8 mouse cellular contexts compared by ENCODE assay signal in genomic region chr10:26694761-26695160, GRCm38 (mm10). TPM values are rescaled to one million over a fixed set of nuclear protein-coding genes. Genes with fewer than 3 reads are reported as not detected.
DNase-seq lines count a peak whose midpoint lies in the region; ATAC-seq and TF ChIP-seq lines count a peak whose summit lies in the region.

No protein-coding gene starts in this region.

- H3K4me1 ChIP-seq in kidney, postnatal 0 days (replicated peaks; ENCODE audit: insufficient read depth, low read length): no peaks in the 10 kb centered on the region; the same call in 1 of the 2 replicates
- H3K4me1 ChIP-seq in forebrain, embryonic 12.5 days: no peaks in the 10 kb centered on the region
- no peaks in the 10 kb centered on the region for H3K4me1 ChIP-seq in intestine, postnatal 0 days (replicated peaks; ENCODE audit: control insufficient read depth, insufficient read depth, low read length)
- H3K4me1 ChIP-seq in neural tube, embryonic 13.5 days (replicated peaks): peaks cover 6% of the 10 kb centered on the region; the same call in 1 of the 2 replicates

- 77% methylated on average over 2 of the region's 2 CpGs for WGBS in kidney, postnatal 0 days
- WGBS in forebrain, embryonic 12.5 days: 61% methylated on average over 2 of the region's 2 CpGs
- WGBS in intestine, postnatal 0 days: 82% methylated on average over 2 of the region's 2 CpGs
- 63% methylated on average over 2 of the region's 2 CpGs for whole genome bisulfite sequencing in neural tube, embryonic 13.5 days

- no peaks in the 10 kb centered on the region for H3K27me3 ChIP-seq in kidney, postnatal 0 days (ENCODE audit: insufficient read depth, low read length)
- no peaks in the 10 kb centered on the region for H3K27me3 ChIP-seq in forebrain, embryonic 12.5 days
- no peaks in the 10 kb centered on the region for H3K27me3 ChIP-seq in intestine, postnatal 0 days (replicated peaks; ENCODE audit: control insufficient read depth, insufficient read depth, low read length)
- H3K27me3 ChIP-seq in neural tube, embryonic 13.5 days: no peaks in the 10 kb centered on the region

- H3K36me3 ChIP-seq in kidney, postnatal 0 days (ENCODE audit: insufficient read depth, low read length): no peaks in the 10 kb centered on the region
- no peaks in the 10 kb centered on the region for H3K36me3 ChIP-seq in forebrain, embryonic 12.5 days (replicated peaks)
- H3K36me3 ChIP-seq in intestine, postnatal 0 days (ENCODE audit: control insufficient read depth, insufficient read depth): no peaks in the 10 kb centered on the region
- no peaks in the 10 kb centered on the region for H3K36me3 ChIP-seq in neural tube, embryonic 13.5 days

- peak overlapping the region; percentile 56; the same call in 1 of the 2 replicates for H3K4me2 ChIP-seq in kidney, postnatal 0 days (ENCODE audit: low read length)
- H3K4me2 ChIP-seq in forebrain, embryonic 12.5 days: peak overlapping the region; percentile 69
- H3K4me2 ChIP-seq in intestine, postnatal 0 days (replicated peaks; ENCODE audit: low read depth): peak overlapping the region; percentile 61; the same call in 1 of the 2 replicates
- peak overlapping the region; percentile 86 for H3K4me2 ChIP-seq in neural tube, embryonic 13.5 days

- no peak for TF ChIP-seq CTCF in kidney, postnatal 0 days (IDR thresholded peaks at IDR 0.05; ENCODE audit: low read depth)
- no peak for TF ChIP-seq CTCF in intestine, postnatal 0 days (IDR thresholded peaks at IDR 0.05; ENCODE audit: low read depth)

- no peak overlapping the region for H3K9ac ChIP-seq in kidney, postnatal 0 days (ENCODE audit: low read depth, low read length)
- H3K9ac ChIP-seq in forebrain, embryonic 12.5 days: no peak overlapping the region
- no peak overlapping the region for H3K9ac ChIP-seq in intestine, postnatal 0 days (ENCODE audit: low read depth, low read length)
- peak overlapping the region; percentile 77 for H3K9ac ChIP-seq in neural tube, embryonic 13.5 days

- H3K9me3 ChIP-seq in kidney, postnatal 0 days (replicated peaks; ENCODE audit: low read length): no peaks in the 10 kb centered on the region
- no peaks in the 10 kb centered on the region for H3K9me3 ChIP-seq in forebrain, embryonic 12.5 days
- no peaks in the 10 kb centered on the region for H3K9me3 ChIP-seq in intestine, postnatal 0 days (ENCODE audit: control insufficient read depth)
- H3K9me3 ChIP-seq in neural tube, embryonic 13.5 days: no peaks in the 10 kb centered on the region

- DNase-seq in kidney, postnatal 0 days (ENCODE audit: low spot score): no peak
- no peak for DNase-seq in kidney, postnatal 36 days
- DNase-seq in thymus, postnatal 14 days: no peak
- no peak for DNase-seq in T-cell, adult 2 months (ENCODE audit: low spot score)

- ATAC-seq in kidney, postnatal 0 days (replicated peaks; ENCODE audit: low FRiP score, low read depth): no peak
- ATAC-seq in forebrain, embryonic 12.5 days (ENCODE audit: low FRiP score): peak; percentile 21; the same call in 1 of the 2 replicates
- ATAC-seq in intestine, postnatal 0 days: no peak
- no peak for ATAC-seq in neural tube, embryonic 13.5 days (ENCODE audit: low read depth)
- ATAC-seq in frontal cortex, adult (ENCODE audit: low TSS enrichment): no peak

- H3K27ac ChIP-seq in kidney, postnatal 0 days: no peak overlapping the region
- H3K27ac ChIP-seq in forebrain, embryonic 12.5 days: no peak overlapping the region
- H3K27ac ChIP-seq in intestine, postnatal 0 days (ENCODE audit: low read depth, low read length): no peak overlapping the region
- peak overlapping the region; percentile 81 for H3K27ac ChIP-seq in neural tube, embryonic 13.5 days (replicated peaks)

- H3K4me3 ChIP-seq in kidney, postnatal 0 days (replicated peaks; ENCODE audit: low read depth, low read length): no peak overlapping the region
- peak overlapping the region; percentile 46; the same call in 1 of the 2 replicates for H3K4me3 ChIP-seq in forebrain, embryonic 12.5 days (replicated peaks)
- 0 out of 2 replicates have a peak overlapping the region, but pooled peaks have one; percentile 26 for H3K4me3 ChIP-seq in intestine, postnatal 0 days (ENCODE audit: low read depth, low read length)
- H3K4me3 ChIP-seq in neural tube, embryonic 13.5 days: peak overlapping the region; percentile 54

RNA-seq across cellular contexts. Expression of gene Arhgap18, which starts 58.5 kb away (rescaled TPM):
- polyA plus RNA-seq in kidney, postnatal 0 days (2015; fragmentation: Nextera tagmentation; extraction: Ambion mirVana): 42.1 and 45.4 TPM in 2 replicates
- polyA plus RNA-seq in forebrain, embryonic 12.5 days (2016; fragmentation: Nextera tagmentation; extraction: Ambion mirVana): 17.9 and 21.7 TPM in 2 replicates
- 30.5 TPM in 2 replicates for polyA plus RNA-seq in intestine, postnatal 0 days (2015; fragmentation: Nextera tagmentation; extraction: Ambion mirVana)
- polyA plus RNA-seq in neural tube, embryonic 13.5 days (2015; fragmentation: Nextera tagmentation; extraction: Ambion mirVana): 11.9 and 13.9 TPM in 2 replicates
